Mouse (Mus musculus): ENCODE measurements at regions not wholly inside any gene's neighbourhood (a gene's known extent, or its start where the extent isn't known, plus 50 kb on each side); places are given as distances from the start of the nearest gene placed in this dataset.
A peak's percentile ranks its signal among the peaks of the same experiment; 100 is the strongest.

DNA sequence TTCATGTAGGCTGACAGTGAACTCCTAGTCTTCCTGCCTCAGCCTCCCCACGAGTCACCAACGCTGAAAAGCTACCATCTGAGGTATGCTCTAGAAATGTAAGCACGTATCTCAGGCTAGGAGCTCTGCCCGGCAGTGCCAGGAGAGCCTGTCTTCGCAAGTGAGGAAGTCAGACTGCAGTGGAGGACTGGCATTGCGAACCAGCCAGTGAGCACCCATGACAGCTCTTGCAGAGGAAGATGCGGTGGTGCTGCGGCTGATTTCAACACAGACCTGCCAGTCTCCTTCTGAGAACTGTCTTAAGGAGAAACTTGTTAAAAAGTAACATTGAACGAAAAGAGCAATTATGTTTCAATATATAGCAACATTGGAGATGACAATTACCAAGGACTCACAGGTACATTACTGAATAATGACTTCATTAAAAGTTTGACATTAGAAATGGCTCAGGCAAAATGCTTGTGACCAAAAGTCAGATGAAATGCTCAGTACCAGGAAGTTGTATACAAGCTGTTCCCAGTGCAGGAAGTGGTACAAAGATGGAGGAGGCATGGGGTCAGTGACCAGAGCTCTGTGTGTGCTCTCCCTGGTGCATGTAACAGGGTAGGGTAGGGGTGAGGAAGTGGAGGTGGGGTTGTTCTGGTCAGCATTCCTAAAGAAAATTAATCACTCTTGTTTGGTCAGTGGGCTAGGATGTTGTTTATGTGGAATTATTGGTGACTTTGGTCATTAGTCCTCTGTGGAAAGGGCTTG is 58.1 kb upstream of the Slc38a2 start:
- Histone ChIP-seq H3K36me3 (ENCODE audit: control insufficient read depth, insufficient read depth, low read length) (no peaks in the 10 kb centered on the region), H3K27me3 (ENCODE audit: control insufficient read depth, insufficient read depth, low read length) (no peaks in the 10 kb centered on the region), H3K4me3 (ENCODE audit: control insufficient read depth, insufficient read depth, low read length) (no peak overlapping the region), H3K4me1 (replicated peaks; ENCODE audit: control insufficient read depth, insufficient read depth, low read length) (peaks cover 16% of the 10 kb centered on the region; the same call in 1 of the 2 replicates), H3K27ac (ENCODE audit: control insufficient read depth, insufficient read depth, low read length) (peak overlapping the region; percentile 16; the same call in 1 of the 2 replicates)
- DNase-seq: peak; percentile 30
- TF ChIP-seq POLR2A (IDR thresholded peaks at IDR 0.05; ENCODE audit: control insufficient read depth, extremely low read depth, insufficient read depth, low read length, poor library complexity) (no peak), CTCF (IDR thresholded peaks at IDR 0.05; ENCODE audit: borderline replicate concordance, control insufficient read depth, extremely low read depth, insufficient read depth, low read length, poor library complexity) (no peak)
- 16% methylated on average over 9 of the region's 9 CpGs for WGBS

DNA sequence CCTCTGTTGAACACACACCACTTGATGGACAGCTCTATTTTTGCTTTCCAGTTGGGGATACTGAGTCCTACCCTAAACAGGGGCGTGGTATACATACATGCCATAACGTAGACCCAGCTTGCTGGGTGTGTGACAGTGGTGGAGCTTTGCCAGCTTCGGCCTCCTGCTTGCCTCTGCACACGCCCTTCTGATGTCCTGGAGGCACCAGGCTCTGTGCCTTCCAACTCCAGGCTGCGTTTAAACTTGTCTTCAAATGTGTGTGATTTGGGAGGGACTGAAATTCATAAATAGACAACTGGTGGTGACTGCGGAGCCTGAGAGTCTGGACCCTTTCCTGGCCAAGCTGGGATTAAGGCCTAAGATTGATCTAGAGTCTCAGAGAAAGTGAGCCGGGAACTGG is 56.9 kb upstream of the Slc38a2 start:
- WGBS: 95% methylated on average over 7 of the region's 7 CpGs
- Histone ChIP-seq H3K4me1 (replicated peaks; ENCODE audit: control insufficient read depth, insufficient read depth, low read length) (peaks cover 16% of the 10 kb centered on the region; the same call in 1 of the 2 replicates), H3K36me3 (ENCODE audit: control insufficient read depth, insufficient read depth, low read length) (no peaks in the 10 kb centered on the region), H3K27ac (ENCODE audit: control insufficient read depth, insufficient read depth, low read length) (no peak overlapping the region), H3K27me3 (ENCODE audit: control insufficient read depth, insufficient read depth, low read length) (no peaks in the 10 kb centered on the region), H3K4me3 (ENCODE audit: control insufficient read depth, insufficient read depth, low read length) (no peak overlapping the region)
- no peak for TF ChIP-seq POLR2A (IDR thresholded peaks at IDR 0.05; ENCODE audit: control insufficient read depth, extremely low read depth, insufficient read depth, low read length, poor library complexity)
- TF ChIP-seq CTCF (IDR thresholded peaks at IDR 0.05; ENCODE audit: borderline replicate concordance, control insufficient read depth, extremely low read depth, insufficient read depth, low read length, poor library complexity): no peak
- no peak for DNase-seq

DNA sequence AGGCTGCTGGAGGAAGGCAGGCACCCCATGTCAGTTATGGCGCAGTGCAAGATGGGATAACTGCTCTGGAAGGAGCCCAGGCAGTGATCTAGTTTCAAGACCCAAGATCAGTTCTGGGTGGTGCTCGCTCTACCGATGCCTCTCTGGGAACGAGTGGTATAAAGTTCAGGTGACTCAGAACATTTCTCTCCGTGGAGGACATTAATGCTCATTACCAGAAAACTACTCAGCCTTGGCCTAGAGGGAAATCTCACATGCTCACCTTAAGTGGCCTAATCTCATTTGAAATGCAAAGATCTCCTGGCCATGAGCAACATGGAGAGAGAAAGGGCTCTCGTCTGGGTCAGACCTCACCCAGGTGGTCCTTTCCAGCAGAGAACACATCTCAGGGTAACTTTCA is 56.4 kb upstream of the Slc38a2 start:
- WGBS: 96% methylated on average over 6 of the region's 6 CpGs
- no peak for DNase-seq
- no peak overlapping the region for H3K4me3 ChIP-seq (ENCODE audit: control insufficient read depth, insufficient read depth, low read length)
- H3K4me1 ChIP-seq (replicated peaks; ENCODE audit: control insufficient read depth, insufficient read depth, low read length): peaks cover 16% of the 10 kb centered on the region; the same call in 1 of the 2 replicates
- no peak overlapping the region for H3K27ac ChIP-seq (ENCODE audit: control insufficient read depth, insufficient read depth, low read length)
- H3K27me3 ChIP-seq (ENCODE audit: control insufficient read depth, insufficient read depth, low read length): no peaks in the 10 kb centered on the region
- TF ChIP-seq POLR2A (IDR thresholded peaks at IDR 0.05; ENCODE audit: control insufficient read depth, extremely low read depth, insufficient read depth, low read length, poor library complexity) (no peak), CTCF (IDR thresholded peaks at IDR 0.05; ENCODE audit: borderline replicate concordance, control insufficient read depth, extremely low read depth, insufficient read depth, low read length, poor library complexity) (no peak)
- H3K36me3 ChIP-seq (ENCODE audit: control insufficient read depth, insufficient read depth, low read length): no peaks in the 10 kb centered on the region

DNA sequence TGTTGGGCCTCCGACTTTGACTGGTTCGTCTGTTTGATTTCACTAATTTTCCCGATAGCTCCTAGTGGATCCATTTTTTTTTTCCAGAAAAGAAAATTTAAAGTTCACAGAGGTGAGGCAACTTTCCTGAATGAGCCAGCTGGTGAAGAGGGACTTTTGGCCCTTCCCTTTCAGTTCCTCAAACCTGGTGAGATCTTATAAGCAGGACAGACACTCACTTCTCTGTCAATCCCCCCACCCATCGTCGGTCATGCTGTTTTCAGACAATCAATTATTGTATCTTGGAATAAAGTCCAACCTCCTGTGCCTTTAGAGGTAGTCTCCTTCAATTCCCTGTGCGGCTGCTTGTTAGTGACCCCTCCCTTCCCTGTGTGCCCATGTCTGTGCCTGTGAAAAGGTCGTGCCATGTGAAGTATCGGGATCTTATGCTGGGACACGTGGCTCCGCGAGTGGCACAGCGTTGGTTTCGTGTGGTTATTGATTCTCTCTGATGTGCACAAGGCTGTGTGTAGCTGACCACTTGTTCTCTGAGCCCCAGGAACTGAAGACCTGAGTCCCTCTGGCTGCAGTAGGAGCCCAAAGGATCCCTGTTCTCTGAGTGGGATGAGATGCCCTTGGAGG is 55.9 kb upstream of the Slc38a2 start:
- Histone ChIP-seq H3K27me3 (ENCODE audit: control insufficient read depth, insufficient read depth, low read length) (no peaks in the 10 kb centered on the region), H3K36me3 (ENCODE audit: control insufficient read depth, insufficient read depth, low read length) (no peaks in the 10 kb centered on the region), H3K4me1 (replicated peaks; ENCODE audit: control insufficient read depth, insufficient read depth, low read length) (peaks cover 16% of the 10 kb centered on the region; the same call in 1 of the 2 replicates), H3K4me3 (ENCODE audit: control insufficient read depth, insufficient read depth, low read length) (no peak overlapping the region), H3K27ac (ENCODE audit: control insufficient read depth, insufficient read depth, low read length) (no peak overlapping the region)
- TF ChIP-seq POLR2A (IDR thresholded peaks at IDR 0.05; ENCODE audit: control insufficient read depth, extremely low read depth, insufficient read depth, low read length, poor library complexity) (no peak), CTCF (IDR thresholded peaks at IDR 0.05; ENCODE audit: borderline replicate concordance, control insufficient read depth, extremely low read depth, insufficient read depth, low read length, poor library complexity) (no peak)
- DNase-seq: no peak
- WGBS: 94% methylated on average over 13 of the region's 13 CpGs

DNA sequence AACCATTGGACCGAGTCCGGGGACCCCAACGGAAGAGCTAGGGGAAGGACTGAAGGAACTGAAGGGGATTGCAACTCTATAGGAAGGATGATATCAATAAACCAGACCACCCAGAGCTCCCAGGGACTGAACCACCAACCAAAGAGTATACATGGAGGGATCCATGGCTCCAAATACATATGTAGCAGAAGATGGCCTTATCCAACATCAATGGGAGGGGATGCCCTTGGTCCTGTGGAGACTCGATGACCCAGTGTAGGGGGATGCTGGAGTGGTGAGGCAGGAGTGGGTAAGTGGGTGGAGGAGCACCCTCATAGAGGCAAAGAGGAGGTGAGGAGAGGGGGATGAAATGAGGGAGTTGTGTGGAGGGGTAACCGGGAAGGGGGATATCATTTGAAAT is 54.5 kb upstream of the Slc38a2 start:
- no peak for TF ChIP-seq CTCF (IDR thresholded peaks at IDR 0.05; ENCODE audit: borderline replicate concordance, control insufficient read depth, extremely low read depth, insufficient read depth, low read length, poor library complexity)
- no peak for TF ChIP-seq POLR2A (IDR thresholded peaks at IDR 0.05; ENCODE audit: control insufficient read depth, extremely low read depth, insufficient read depth, low read length, poor library complexity)
- WGBS: 94% methylated on average over 5 of the region's 5 CpGs
- Histone ChIP-seq H3K27ac (ENCODE audit: control insufficient read depth, insufficient read depth, low read length) (no peak overlapping the region), H3K4me1 (replicated peaks; ENCODE audit: control insufficient read depth, insufficient read depth, low read length) (peaks cover 16% of the 10 kb centered on the region; the same call in 1 of the 2 replicates), H3K4me3 (ENCODE audit: control insufficient read depth, insufficient read depth, low read length) (no peak overlapping the region), H3K36me3 (ENCODE audit: control insufficient read depth, insufficient read depth, low read length) (no peaks in the 10 kb centered on the region), H3K27me3 (ENCODE audit: control insufficient read depth, insufficient read depth, low read length) (no peaks in the 10 kb centered on the region)
- no peak for DNase-seq

- TF ChIP-seq POLR2A (IDR thresholded peaks at IDR 0.05; ENCODE audit: control insufficient read depth, extremely low read depth, insufficient read depth, low read length, poor library complexity): no peak
- TF ChIP-seq CTCF (IDR thresholded peaks at IDR 0.05; ENCODE audit: borderline replicate concordance, control insufficient read depth, extremely low read depth, insufficient read depth, low read length, poor library complexity): no peak
- H3K36me3 ChIP-seq (ENCODE audit: control insufficient read depth, insufficient read depth, low read length): no peaks in the 10 kb centered on the region
- no peaks in the 10 kb centered on the region for H3K27me3 ChIP-seq (ENCODE audit: control insufficient read depth, insufficient read depth, low read length)
- no peak for DNase-seq
- H3K4me3 ChIP-seq (ENCODE audit: control insufficient read depth, insufficient read depth, low read length): no peak overlapping the region
- WGBS: 96% methylated on average over 8 of the region's 8 CpGs
- H3K4me1 ChIP-seq (replicated peaks; ENCODE audit: control insufficient read depth, insufficient read depth, low read length): 0 out of 2 replicates have a peak, but pooled peaks cover 9% of the 10 kb centered on the region
- H3K27ac ChIP-seq (ENCODE audit: control insufficient read depth, insufficient read depth, low read length): no peak overlapping the region
Measured at GRCm38 (mm10) chr15:96752719-96753118, 53.2 kb upstream of the Slc38a2 start.
